Mouse (Mus musculus) liver, adult 2 months (tissue): ENCODE measurements around the gene Fmnl3. TPM values are rescaled to one million over a fixed set of nuclear protein-coding genes. Genes with fewer than 3 reads are reported as not detected.

Experiments
- DNase-seq: peaks from one replicate; pipeline ENCODE4 v3.0.0-alpha.2; 2011; ENCODE audit warnings: low read depth, low spot score; ENCODE audit errors: extremely low read depth
- H3K27ac ChIP-seq: fragments of 200-500 bp; replicated peaks from 2 replicates; pipeline ENCODE4 v1.5.1; 2012; ENCODE audit warnings: low read depth, mild to moderate bottlenecking, control low read depth, inconsistent platforms, low read length; ENCODE audit not compliant: insufficient read depth
- H3K27me3 ChIP-seq: fragments of 200-500 bp; 2 replicates; pipeline ENCODE4 v1.6.1; 2012; ENCODE audit warnings: mild to moderate bottlenecking, moderate library complexity, low read length, inconsistent platforms; ENCODE audit not compliant: control insufficient read depth, insufficient read depth
- H3K36me3 ChIP-seq: fragments of 200-500 bp; 2 replicates; pipeline ENCODE4 v1.6.1; 2012; ENCODE audit warnings: low read length, inconsistent platforms; ENCODE audit not compliant: control insufficient read depth, insufficient read depth
- H3K4me1 ChIP-seq: fragments of 200-500 bp; 2 replicates; pipeline ENCODE4 v1.6.1; 2011; ENCODE audit warnings: low read length; ENCODE audit not compliant: control insufficient read depth, insufficient read depth
- H3K4me3 ChIP-seq: fragments of 200-500 bp; 2 replicates; pipeline ENCODE4 v1.5.1; 2011; ENCODE audit warnings: low read depth, mild to moderate bottlenecking, control low read depth, low read length, moderate library complexity; ENCODE audit not compliant: insufficient read depth
- H3K79me2 ChIP-seq: fragments of 200-500 bp; 2 replicates; pipeline ENCODE4 v1.6.1; 2012; ENCODE audit warnings: inconsistent platforms, mild to moderate bottlenecking, low read length, moderate library complexity; ENCODE audit not compliant: control insufficient read depth, insufficient read depth
- H3K9ac ChIP-seq: fragments of 200-500 bp; 2 replicates; pipeline ENCODE4 v1.6.1; 2012; ENCODE audit warnings: low read depth, mild to moderate bottlenecking, control low read depth, inconsistent platforms, low read length
- CTCF ChIP-seq: fragments of 200-500 bp; IDR thresholded peaks from 2 replicates; pipeline ENCODE4 v1.5.1; 2011; ENCODE audit warnings: low read depth, low read length, control low read depth
- POLR2A ChIP-seq: fragments of 200-500 bp; IDR thresholded peaks from 2 replicates; pipeline ENCODE4 v1.6.1; 2011; ENCODE audit warnings: low read length, control low read depth; ENCODE audit not compliant: insufficient read depth; ENCODE audit errors: extremely low read depth
- WGBS: fragments of 180-500 bp; shearing (Covaris S2); methylation state at CpG from one replicate; pipeline ENCODE4 v1.1.7; 2018; 5-methylcytosine and 5-hydroxymethylcytosine counted together
- polyA plus RNA-seq: library from polyadenylated mRNA; depleted of rRNA; stranded (reverse); fragments of >200 nt; gene quantifications from 2 replicates; pipeline ENCODE4 v1.2.3, GENCODE M21; 2012; rRNA removed
- total RNA-seq: library from RNA; depleted of rRNA; stranded (reverse); fragments of >200 nt; gene quantifications from 2 replicates; pipeline ENCODE4 v1.2.3, GENCODE M21; 2014; rRNA removed

Fmnl3 gene
- total and polyA plus RNA-seq, 2 experiments = 1.3 to 2.2 TPM

DNA sequence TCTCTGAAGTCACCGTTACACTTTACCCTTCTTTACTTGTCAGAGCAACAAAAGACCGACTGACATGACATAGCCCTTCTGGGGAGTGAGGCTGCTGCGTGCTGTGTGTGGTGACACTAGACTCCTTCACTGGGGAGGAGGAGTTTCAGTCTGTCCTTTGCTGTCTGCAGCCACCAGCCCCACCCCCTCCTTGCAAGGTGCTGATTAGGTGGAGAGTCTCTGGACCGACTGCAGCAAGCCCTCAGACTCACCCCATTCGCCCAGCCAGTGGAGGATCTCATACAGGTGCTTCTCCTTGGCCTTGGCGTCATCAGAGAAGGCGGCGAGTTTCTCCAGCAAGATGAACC, 85.1 kb downstream of the Fmnl3 start:
- Histone ChIP-seq H3K27me3 (no peaks in the 10 kb centered on the region), H3K4me3 (no peak overlapping the region), H3K27ac (no peak overlapping the region), H3K4me1 (0 out of 2 replicates have a peak, but pooled peaks cover 1% of the 10 kb centered on the region), H3K9ac (no peak overlapping the region), H3K36me3 (no peaks in the 10 kb centered on the region), H3K79me2 (no peaks in the 10 kb centered on the region)
- no peak for TF ChIP-seq POLR2A
- no peak for TF ChIP-seq CTCF
- no peak for DNase-seq
- 73% methylated on average over 8 of the region's 8 CpGs for WGBS

DNA sequence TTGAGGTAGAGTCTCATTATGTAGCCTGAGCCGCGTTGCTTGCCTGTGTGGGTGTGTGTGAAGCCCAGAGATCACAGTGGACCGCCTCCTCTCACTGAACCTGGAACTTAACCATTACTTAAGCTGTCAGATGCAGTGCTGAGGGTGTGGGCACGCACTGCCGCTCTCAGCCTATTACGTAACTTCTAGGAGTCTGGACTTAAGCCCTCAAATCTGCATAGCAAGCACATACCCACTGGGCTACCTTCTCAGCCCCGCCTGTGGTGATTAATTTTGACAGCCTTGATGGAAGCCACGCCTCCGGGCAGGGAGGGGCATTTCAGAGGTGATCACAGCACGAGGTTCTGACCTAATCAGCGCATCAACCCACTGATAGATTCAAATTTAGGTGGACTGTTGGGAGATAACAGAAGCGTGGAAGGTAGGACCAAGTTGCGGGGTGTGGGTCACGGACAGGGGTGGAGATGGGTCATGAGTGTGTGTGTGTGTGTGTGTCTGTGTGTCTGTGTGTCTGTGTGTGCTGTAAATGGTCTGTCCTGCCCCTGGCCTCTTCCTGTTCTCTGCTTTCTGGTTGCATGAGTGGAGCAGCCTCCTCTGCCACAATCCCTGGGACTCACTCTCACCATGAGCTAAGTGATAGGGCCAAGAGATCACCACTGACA, 85.6 kb downstream of the Fmnl3 start:
- Histone ChIP-seq H3K9ac (no peak overlapping the region), H3K36me3 (no peaks in the 10 kb centered on the region), H3K4me1 (0 out of 2 replicates have a peak, but pooled peaks cover 1% of the 10 kb centered on the region), H3K79me2 (no peaks in the 10 kb centered on the region), H3K27me3 (no peaks in the 10 kb centered on the region), H3K4me3 (no peak overlapping the region), H3K27ac (no peak overlapping the region)
- WGBS = 33% methylated on average over 14 of the region's 14 CpGs
- peak; percentile 73 for DNase-seq
- TF ChIP-seq POLR2A = no peak
- no peak for TF ChIP-seq CTCF

DNA sequence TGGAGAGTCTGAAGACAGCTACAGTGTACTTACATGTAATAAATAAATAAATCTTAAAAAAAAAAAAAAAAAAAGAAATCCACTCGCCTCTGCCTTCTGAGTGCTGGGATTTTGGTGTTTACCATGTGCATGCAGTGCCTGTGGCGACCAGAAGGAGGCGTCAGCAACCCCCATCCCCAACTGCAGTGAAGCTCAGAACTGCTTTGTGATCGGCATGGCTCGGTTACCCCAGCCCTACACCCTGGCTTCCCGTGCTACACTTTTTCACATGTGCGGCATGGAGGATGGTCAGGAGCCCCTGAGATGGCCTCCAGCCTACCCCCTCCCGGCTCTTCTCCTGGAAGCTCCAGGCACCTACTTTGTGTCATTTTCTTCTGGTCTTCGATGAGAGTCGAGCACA, 86.8 kb downstream of the Fmnl3 start:
- 67% methylated on average over 10 of the region's 10 CpGs for WGBS
- TF ChIP-seq CTCF = peak; percentile 65
- no peak for TF ChIP-seq POLR2A
- no peak overlapping the region for H3K9ac ChIP-seq
- H3K27ac ChIP-seq = no peak overlapping the region
- no peaks in the 10 kb centered on the region for H3K27me3 ChIP-seq
- DNase-seq = no peak
- 0 out of 2 replicates have a peak, but pooled peaks cover 1% of the 10 kb centered on the region for H3K4me1 ChIP-seq
- H3K4me3 ChIP-seq = no peak overlapping the region
- H3K79me2 ChIP-seq = no peaks in the 10 kb centered on the region
- H3K36me3 ChIP-seq = no peaks in the 10 kb centered on the region

DNA sequence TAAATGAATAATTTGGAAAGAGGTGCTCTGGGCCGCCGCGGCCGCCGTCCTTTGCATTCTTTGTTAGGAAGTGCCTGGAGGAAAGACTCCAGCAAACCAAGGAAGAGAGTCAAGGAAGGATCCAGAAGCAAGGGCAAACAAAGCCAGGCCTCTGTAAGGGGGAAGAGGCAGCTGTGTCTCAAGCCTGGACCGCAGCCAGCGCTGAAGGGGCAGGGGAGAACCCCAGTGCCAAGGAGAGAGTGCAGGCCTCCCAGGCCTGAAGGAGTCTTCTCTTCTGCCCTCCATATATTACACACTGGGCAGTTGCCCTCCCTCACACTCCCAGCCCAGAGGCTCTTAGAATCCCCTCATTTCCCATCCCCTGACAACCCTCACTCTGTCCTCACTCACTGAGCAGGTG, 92.0 kb downstream of the Fmnl3 start:
- H3K27ac ChIP-seq = no peak overlapping the region
- DNase-seq = no peak
- TF ChIP-seq CTCF = no peak
- TF ChIP-seq POLR2A = no peak
- no peaks in the 10 kb centered on the region for H3K27me3 ChIP-seq
- H3K9ac ChIP-seq = no peak overlapping the region
- no peak overlapping the region for H3K4me3 ChIP-seq
- H3K4me1 ChIP-seq = no peaks in the 10 kb centered on the region
- H3K79me2 ChIP-seq = no peaks in the 10 kb centered on the region
- H3K36me3 ChIP-seq = no peaks in the 10 kb centered on the region
- WGBS = 94% methylated on average over 7 of the region's 7 CpGs

DNA sequence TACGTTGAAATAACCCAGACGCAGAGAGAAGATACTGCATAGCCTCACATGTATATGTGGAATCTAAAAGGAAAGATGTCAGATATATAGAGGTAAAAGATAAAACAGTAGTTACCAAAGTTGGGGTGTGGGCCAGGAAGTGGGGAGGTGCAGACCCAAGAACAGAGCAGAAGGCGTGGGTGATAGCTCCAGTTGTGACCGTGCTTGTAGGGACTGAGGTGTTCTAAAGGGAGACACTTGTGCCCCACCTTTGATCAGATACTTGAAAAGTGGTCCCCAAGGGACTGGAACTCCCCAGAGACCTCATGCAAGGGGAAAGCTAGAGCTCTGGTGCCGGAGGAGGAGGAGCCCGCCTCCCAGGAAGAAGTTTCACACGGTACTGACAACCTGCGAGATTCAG, 94.2 kb downstream of the Fmnl3 start:
- H3K36me3 ChIP-seq = no peaks in the 10 kb centered on the region
- no peak overlapping the region for H3K4me3 ChIP-seq
- no peaks in the 10 kb centered on the region for H3K4me1 ChIP-seq
- no peaks in the 10 kb centered on the region for H3K27me3 ChIP-seq
- DNase-seq = no peak
- H3K9ac ChIP-seq = no peak overlapping the region
- TF ChIP-seq CTCF (no peak), POLR2A (no peak)
- 89% methylated on average over 8 of the region's 8 CpGs for WGBS
- H3K79me2 ChIP-seq = no peaks in the 10 kb centered on the region
- no peak overlapping the region for H3K27ac ChIP-seq

Other genes with a start within 250 kb of the Fmnl3 start
- gene Spats2, start 244.6 kb downstream of the Fmnl3 start, total RNA-seq = 2.7 and 3.2 TPM in 2 replicates
- gene Spats2, start 244.6 kb downstream of the Fmnl3 start, polyA plus RNA-seq = 2.5 and 2.9 TPM in 2 replicates
- 0.09 TPM in 1 of 2 replicates, not detected in the other for gene Kcnh3, start 145.6 kb downstream of the Fmnl3 start, total RNA-seq
- gene Kcnh3, start 145.6 kb downstream of the Fmnl3 start, polyA plus RNA-seq = 0.06 TPM in 1 of 2 replicates, not detected in the other
- 8.9 and 10.8 TPM in 2 replicates for gene Mcrs1, start 118.5 kb downstream of the Fmnl3 start, total RNA-seq
- 12.3 and 15.0 TPM in 2 replicates for gene Mcrs1, start 118.5 kb downstream of the Fmnl3 start, polyA plus RNA-seq
- 7.9 and 8.6 TPM in 2 replicates for gene Prpf40b, start 75.4 kb downstream of the Fmnl3 start, total RNA-seq
- gene Prpf40b, start 75.4 kb downstream of the Fmnl3 start, polyA plus RNA-seq = 15.8 and 27.9 TPM in 2 replicates
- under 0.01 TPM in 1 of 2 replicates, not detected in the other for gene Fam186b, start 74.6 kb downstream of the Fmnl3 start, total RNA-seq
- gene Fam186b, start 74.6 kb downstream of the Fmnl3 start, polyA plus RNA-seq = 0.02 TPM in 1 of 2 replicates, not detected in the other
- gene Tmbim6, start 22.4 kb upstream of the Fmnl3 start, total RNA-seq = 699 and 816 TPM in 2 replicates
- gene Tmbim6, start 22.4 kb upstream of the Fmnl3 start, polyA plus RNA-seq = 2,160 and 2,362 TPM in 2 replicates
- gene Nckap5l, start 87.3 kb upstream of the Fmnl3 start, total RNA-seq = 0.09 and 0.27 TPM in 2 replicates
- gene Nckap5l, start 87.3 kb upstream of the Fmnl3 start, polyA plus RNA-seq = 0.31 and 0.56 TPM in 2 replicates
- 3.1 and 3.2 TPM in 2 replicates for gene Bcdin3d, start 104.2 kb upstream of the Fmnl3 start, total RNA-seq
- gene Bcdin3d, start 104.2 kb upstream of the Fmnl3 start, polyA plus RNA-seq = 3.1 and 3.6 TPM in 2 replicates
- under 0.01 and 0.07 TPM in 2 replicates for gene Faim2, start 157.7 kb upstream of the Fmnl3 start, total RNA-seq
- not detected in 2 replicates for gene Faim2, start 157.7 kb upstream of the Fmnl3 start, polyA plus RNA-seq
- not detected in 2 replicates for gene Aqp2, start 208.6 kb upstream of the Fmnl3 start, total RNA-seq
- gene Aqp2, start 208.6 kb upstream of the Fmnl3 start, polyA plus RNA-seq = not detected in 2 replicates
- gene Aqp5, start 220.3 kb upstream of the Fmnl3 start, total RNA-seq = 0.46 TPM in 1 of 2 replicates, not detected in the other
- not detected in 2 replicates for gene Aqp5, start 220.3 kb upstream of the Fmnl3 start, polyA plus RNA-seq
- gene Aqp6, start 230.9 kb upstream of the Fmnl3 start, total RNA-seq = not detected in 2 replicates
- not detected in 2 replicates for gene Aqp6, start 230.9 kb upstream of the Fmnl3 start, polyA plus RNA-seq